Mouse (Mus musculus) liver (tissue): Measurements from ENCODE around the gene Cxcl5.

Source experiments
- DNase-seq: peaks from one replicate; pipeline ENCODE4 v3.0.0-alpha.2; 2020; ENCODE audit warnings: mixed read lengths

Cxcl5 gene

GRCm38 (mm10) chr5:90759077-90760065 lies at the start of gene Cxcl5:
Gene Cxcl5, plus strand, starts transcription at chr5:90759360.
- DNase-seq: no peak

- DNase-seq: no peak
These were observed 47.8 kb upstream of the Cxcl5 start for GRCm38 (mm10) chr5:90711409-90711808.

- DNase-seq: no peak
These were observed 41.2 kb upstream of the Cxcl5 start for GRCm38 (mm10) chr5:90717937-90718336.

- DNase-seq: no peak
These were observed 36.5 kb upstream of the Cxcl5 start for GRCm38 (mm10) chr5:90722656-90723055.

GRCm38 (mm10) chr5:90728254-90728653 lies 30.9 kb upstream of the Cxcl5 start:
- DNase-seq: no peak

GRCm38 (mm10) chr5:90731480-90731879 lies 27.7 kb upstream of the Cxcl5 start:
- DNase-seq: no peak

GRCm38 (mm10) chr5:90742029-90742428 lies 17.1 kb upstream of the Cxcl5 start:
- DNase-seq: no peak

GRCm38 (mm10) chr5:90753934-90754333 lies 5.2 kb upstream of the Cxcl5 start:
- DNase-seq: no peak

- no peak for DNase-seq
These were observed 1.0 kb upstream of the Cxcl5 start for GRCm38 (mm10) chr5:90758020-90758605.

GRCm38 (mm10) chr5:90760303-90760702 lies 1.1 kb downstream of the Cxcl5 start:
- no peak for DNase-seq

GRCm38 (mm10) chr5:90760844-90761243 lies 1.7 kb downstream of the Cxcl5 start:
- DNase-seq: no peak

- no peak for DNase-seq
These were observed 2.7 kb downstream of the Cxcl5 start for GRCm38 (mm10) chr5:90761834-90762233.

- no peak for DNase-seq
These were observed 4.9 kb downstream of the Cxcl5 start for GRCm38 (mm10) chr5:90763912-90764665.

GRCm38 (mm10) chr5:90765821-90766606 lies 6.9 kb downstream of the Cxcl5 start:
- no peak for DNase-seq

- no peak for DNase-seq
These were observed 9.1 kb downstream of the Cxcl5 start, which contains the start of gene Ppbp for GRCm38 (mm10) chr5:90768218-90768617. Gene Ppbp, plus strand, starts transcription at chr5:90768518.

- DNase-seq: no peak
These were observed 12.2 kb downstream of the Cxcl5 start for GRCm38 (mm10) chr5:90771369-90771768.

GRCm38 (mm10) chr5:90771880-90772653 lies 12.9 kb downstream of the Cxcl5 start, which contains the start of gene Pf4:
Gene Pf4, plus strand, starts transcription at chr5:90772435.
- no peak for DNase-seq

GRCm38 (mm10) chr5:90775562-90775961 lies 16.4 kb downstream of the Cxcl5 start:
- DNase-seq: peak; percentile 32

GRCm38 (mm10) chr5:90777621-90778020 lies 18.5 kb downstream of the Cxcl5 start:
- DNase-seq: no peak

- no peak for DNase-seq
These were observed 19.7 kb downstream of the Cxcl5 start for GRCm38 (mm10) chr5:90778856-90779255.

GRCm38 (mm10) chr5:90783697-90784096 lies 24.5 kb downstream of the Cxcl5 start:
- DNase-seq: no peak
